Mouse (Mus musculus): Measurements from ENCODE around the gene Tomm40. TPM values are rescaled to one million over a fixed set of nuclear protein-coding genes. Genes with fewer than 3 reads are reported as not detected.

The Tomm40 gene
- total RNA-seq, 1 experiment from 2014 or later, result 24.2 TPM

GRCm38 (mm10) chr7:19714836-19715235 lies 402 bp downstream of the Tomm40 start:
- no peak for ATAC-seq (replicated peaks; ENCODE audit: insufficient number of reproducible peaks, low FRiP score, low TSS enrichment, poor library complexity, severe bottlenecking)

DNA sequence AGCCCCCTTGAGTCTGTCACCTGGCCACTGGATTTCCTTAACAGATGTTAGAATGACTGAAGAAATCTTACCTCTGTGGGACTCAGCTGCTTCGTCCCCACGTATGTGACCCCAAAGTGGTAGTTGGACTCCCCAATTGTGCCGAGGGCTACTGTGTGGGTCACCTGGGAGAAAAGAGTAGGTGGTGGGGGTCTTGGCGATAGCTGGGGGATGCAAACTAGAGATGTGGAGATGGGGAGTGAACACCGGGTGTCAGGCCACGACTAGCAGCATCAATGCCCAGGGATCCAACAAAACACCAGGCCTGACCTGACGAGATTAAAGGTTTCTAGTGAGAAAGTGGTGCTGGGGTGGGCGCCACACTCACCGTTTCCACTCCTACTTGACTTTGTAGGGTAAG lies 1.6 kb downstream of the Tomm40 start:
- ATAC-seq (replicated peaks; ENCODE audit: insufficient number of reproducible peaks, low FRiP score, low TSS enrichment, poor library complexity, severe bottlenecking), result no peak

GRCm38 (mm10) chr7:19713196-19713595 lies 2.0 kb downstream of the Tomm40 start:
- ATAC-seq (replicated peaks; ENCODE audit: insufficient number of reproducible peaks, low FRiP score, low TSS enrichment, poor library complexity, severe bottlenecking), result no peak

DNA sequence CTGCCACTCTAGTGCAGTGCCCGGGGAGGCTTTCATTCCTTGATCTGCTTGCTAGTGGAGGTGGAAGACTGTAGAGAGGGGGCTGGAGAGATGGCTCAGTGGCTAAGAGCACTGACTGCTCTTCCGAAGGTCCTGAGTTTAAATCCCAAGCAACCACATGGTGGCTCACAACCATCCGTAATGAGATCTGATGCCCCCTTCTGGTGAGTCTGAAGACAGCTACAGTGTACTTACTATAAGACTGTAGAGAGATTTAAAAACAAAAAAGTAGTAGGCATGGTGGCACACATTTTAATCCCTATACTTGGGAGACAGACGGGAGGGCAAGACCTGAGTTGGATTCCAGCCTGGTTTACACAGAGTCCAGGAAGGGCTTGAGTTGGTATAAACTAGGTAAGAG lies 2.8 kb downstream of the Tomm40 start:
- ATAC-seq (replicated peaks; ENCODE audit: insufficient number of reproducible peaks, low FRiP score, low TSS enrichment, poor library complexity, severe bottlenecking), result no peak

GRCm38 (mm10) chr7:19710650-19711049 lies 4.6 kb downstream of the Tomm40 start:
- no peak for ATAC-seq (replicated peaks; ENCODE audit: insufficient number of reproducible peaks, low FRiP score, low TSS enrichment, poor library complexity, severe bottlenecking)

DNA sequence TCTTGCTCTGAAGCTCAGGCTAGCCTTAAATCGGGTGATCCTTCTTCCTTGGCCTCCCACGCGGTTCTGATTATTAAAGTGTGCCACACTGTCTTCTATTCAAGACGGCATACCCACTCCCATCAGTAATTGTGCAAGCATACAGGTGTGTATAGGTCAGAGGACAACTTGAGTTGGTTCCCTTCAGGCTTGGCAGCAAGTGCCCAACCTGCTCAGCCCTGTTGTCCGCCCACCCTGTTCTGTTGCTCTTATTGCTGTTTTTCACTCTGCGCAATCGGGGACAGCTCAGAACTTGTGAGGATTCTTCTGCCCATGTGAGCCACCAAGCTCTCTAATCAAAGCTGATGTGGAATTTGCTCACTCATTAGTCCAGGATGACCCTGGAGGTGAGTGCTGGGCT lies 10.0 kb downstream of the Tomm40 start:
- no peak for ATAC-seq (replicated peaks; ENCODE audit: insufficient number of reproducible peaks, low FRiP score, low TSS enrichment, poor library complexity, severe bottlenecking)

GRCm38 (mm10) chr7:19704475-19704874 lies 10.8 kb downstream of the Tomm40 start:
- no peak for ATAC-seq (replicated peaks; ENCODE audit: insufficient number of reproducible peaks, low FRiP score, low TSS enrichment, poor library complexity, severe bottlenecking)

DNA sequence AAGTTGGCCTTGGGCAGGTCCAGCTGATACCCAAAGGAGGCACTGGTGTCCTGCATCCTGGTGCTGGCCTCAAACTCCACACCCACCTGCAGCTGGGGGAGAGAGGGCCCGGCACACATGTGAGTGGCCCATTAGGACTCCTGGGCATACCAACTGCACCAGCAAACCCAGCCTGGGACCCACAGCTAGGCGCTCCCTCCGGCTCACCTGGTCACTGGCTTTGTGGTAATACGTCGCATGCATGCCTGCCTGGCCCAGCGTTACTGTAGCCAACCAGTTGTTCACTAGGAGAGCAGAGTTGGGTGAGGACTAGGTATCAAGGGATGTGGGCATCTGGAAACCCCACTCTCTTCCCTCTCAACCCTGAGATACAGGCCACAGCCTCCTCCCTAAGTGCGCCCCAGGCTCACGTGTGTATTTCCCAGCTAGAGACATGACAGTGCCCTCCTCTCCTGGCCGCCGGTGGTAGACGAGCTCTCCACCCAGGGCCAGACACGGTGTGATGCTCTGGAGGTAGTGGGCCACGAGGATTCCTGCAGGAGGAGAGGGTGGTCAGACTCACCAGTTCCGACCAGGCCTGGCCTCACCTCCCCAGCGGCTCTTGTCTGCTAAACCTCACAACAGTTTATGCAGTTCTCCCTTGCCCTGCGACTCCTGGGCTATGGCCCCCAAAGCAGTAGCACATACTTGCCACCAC lies 12.2 kb downstream of the Tomm40 start:
- ATAC-seq (replicated peaks; ENCODE audit: insufficient number of reproducible peaks, low FRiP score, low TSS enrichment, poor library complexity, severe bottlenecking), result no peak

DNA sequence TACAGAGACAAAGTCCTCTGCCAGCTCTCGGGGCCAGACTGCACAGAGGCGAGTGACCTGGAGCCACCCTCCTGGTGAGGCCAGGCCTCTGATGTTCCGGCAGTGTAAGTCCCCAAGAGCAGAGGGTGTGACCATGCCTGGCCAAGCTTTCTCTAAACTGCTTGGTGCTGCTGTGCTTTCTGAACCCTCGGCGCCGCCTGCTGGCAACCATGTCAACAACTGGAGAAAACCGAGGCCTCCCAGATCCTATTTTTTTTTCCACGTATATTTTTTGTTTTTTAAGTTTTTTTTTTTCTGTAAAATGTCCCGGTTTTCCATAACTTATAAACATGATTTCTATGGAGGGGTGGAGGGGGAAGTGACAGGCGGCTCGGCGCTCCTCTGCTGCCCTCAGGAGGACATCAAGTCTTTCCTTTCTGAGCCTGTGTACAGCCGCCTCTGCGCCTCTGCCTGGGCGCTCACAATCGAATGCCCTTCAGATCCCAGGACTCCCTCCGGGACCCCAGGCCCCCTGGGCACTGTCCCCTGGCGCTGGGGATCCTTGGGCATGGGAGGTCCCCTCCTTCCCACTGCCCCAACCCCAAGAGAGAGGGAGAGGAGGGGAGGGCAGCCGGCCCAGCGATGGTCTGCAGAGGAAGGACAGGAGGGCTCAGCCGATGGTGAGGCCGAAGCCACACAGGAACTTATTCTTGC lies 14.0 kb downstream of the Tomm40 start:
- peak; percentile 44 for ATAC-seq (replicated peaks; ENCODE audit: insufficient number of reproducible peaks, low FRiP score, low TSS enrichment, poor library complexity, severe bottlenecking)

DNA sequence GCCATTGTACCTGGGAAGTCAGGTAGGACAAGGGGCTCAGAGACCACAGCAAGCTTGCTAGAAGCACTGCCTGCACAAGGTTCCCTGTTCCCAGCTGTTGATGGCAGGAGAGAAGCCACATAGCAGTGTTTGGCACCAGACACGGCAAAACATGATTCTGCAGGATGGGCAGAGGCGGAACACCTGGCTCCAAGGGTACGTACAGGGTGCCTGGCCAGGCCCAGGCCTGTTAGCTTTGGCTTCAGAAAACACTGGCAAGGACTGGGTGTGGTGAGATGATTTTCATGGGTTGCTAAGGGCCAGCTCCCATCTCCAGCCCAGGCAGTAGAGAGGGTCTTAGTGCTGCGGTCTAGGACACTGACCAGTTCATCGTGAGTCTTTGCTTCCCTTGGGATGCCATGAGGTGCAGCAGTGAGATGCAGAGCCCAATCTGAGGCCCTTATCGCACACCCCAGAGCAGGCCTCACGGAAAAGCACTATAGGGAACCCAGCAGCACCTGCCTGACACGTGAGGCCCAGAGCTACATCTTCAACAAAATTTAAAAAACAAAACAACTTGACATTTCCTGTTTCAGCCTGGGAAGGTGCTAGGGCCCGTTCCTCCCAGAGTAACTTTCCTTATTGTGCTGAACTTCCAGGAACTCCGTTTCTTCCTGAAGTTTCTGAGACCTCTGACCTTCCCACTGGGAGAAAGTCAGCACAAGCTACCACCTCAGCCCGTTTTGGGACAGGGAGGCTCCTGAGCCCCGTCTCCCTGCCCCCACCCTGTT lies 14.8 kb downstream of the Tomm40 start:
- ATAC-seq (replicated peaks; ENCODE audit: insufficient number of reproducible peaks, low FRiP score, low TSS enrichment, poor library complexity, severe bottlenecking), result no peak

DNA sequence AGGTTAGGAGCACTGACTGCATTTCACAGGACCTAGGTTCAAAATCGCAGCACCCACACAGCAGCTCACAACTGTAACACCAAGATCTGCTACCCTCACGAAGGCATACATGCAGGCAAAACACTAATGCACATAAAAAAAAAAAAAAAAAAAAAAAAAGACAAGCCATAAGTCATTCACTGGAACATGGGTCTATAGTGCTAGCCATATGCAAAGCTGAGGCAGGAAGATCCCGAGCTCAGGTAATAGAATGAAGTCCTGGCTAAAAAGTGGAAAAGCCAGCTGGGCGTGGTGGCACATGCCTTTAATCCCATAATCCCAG lies 15.4 kb downstream of the Tomm40 start:
- ATAC-seq (replicated peaks; ENCODE audit: insufficient number of reproducible peaks, low FRiP score, low TSS enrichment, poor library complexity, severe bottlenecking), result no peak

- ATAC-seq (replicated peaks; ENCODE audit: insufficient number of reproducible peaks, low FRiP score, low TSS enrichment, poor library complexity, severe bottlenecking), result peak; percentile 32
Observed at GRCm38 (mm10) chr7:19698907-19699826, 16.1 kb downstream of the Tomm40 start, which contains the start of gene Apoe. TSS of gene Apoe (minus strand) at chr7:19699188.

- ATAC-seq (replicated peaks; ENCODE audit: insufficient number of reproducible peaks, low FRiP score, low TSS enrichment, poor library complexity, severe bottlenecking), result peak; percentile 29
Observed at GRCm38 (mm10) chr7:19697949-19698906, 17.0 kb downstream of the Tomm40 start.

DNA sequence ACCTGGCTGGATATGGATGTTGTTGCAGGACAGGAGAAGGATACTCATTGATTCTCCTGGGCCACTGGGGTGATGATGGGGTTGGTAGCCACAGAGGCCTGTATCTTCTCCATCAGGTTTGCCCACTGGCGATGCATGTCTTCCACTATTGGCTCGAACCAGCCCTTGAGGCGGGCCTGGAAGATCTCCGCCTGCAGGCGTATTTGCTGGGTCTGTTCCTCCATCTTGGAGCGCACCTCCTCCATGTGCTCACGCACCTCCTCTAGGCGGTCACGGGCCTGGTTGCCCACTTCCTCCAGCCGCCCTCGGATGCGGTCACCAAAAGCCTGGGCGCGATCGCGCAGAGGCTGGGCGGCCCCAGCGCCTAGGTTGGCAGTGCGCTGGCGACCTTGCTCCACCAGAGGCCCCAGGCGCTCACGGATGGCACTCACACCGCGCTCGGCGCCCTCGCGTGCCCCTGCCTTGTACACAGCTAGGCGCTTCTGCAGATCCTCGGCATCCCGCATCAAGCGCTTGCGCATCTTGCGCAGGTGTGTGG lies 18.8 kb downstream of the Tomm40 start:
- ATAC-seq (replicated peaks; ENCODE audit: insufficient number of reproducible peaks, low FRiP score, low TSS enrichment, poor library complexity, severe bottlenecking), result no peak

- no peak for ATAC-seq (replicated peaks; ENCODE audit: insufficient number of reproducible peaks, low FRiP score, low TSS enrichment, poor library complexity, severe bottlenecking)
Observed at GRCm38 (mm10) chr7:19695881-19696280, 19.4 kb downstream of the Tomm40 start.

DNA sequence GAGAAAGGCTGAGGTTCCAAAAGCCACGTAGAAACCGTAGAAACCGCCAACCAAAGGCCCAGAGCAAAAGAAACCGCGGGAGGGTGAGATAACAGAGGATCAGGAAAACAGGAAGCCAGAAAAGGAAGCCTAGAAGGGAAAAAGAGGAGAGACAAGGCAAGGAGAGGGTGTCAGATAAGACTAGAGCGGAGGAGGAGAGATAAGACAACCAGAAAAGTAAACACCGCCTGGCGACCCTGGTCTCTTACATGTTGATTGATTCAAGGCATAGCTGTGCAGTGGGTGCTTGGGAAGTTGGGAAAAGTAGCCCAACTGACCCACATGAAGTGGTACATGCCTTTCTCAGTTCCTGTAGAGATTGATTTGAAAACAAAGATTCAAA lies 20.0 kb downstream of the Tomm40 start:
- ATAC-seq (replicated peaks; ENCODE audit: insufficient number of reproducible peaks, low FRiP score, low TSS enrichment, poor library complexity, severe bottlenecking), result no peak

DNA sequence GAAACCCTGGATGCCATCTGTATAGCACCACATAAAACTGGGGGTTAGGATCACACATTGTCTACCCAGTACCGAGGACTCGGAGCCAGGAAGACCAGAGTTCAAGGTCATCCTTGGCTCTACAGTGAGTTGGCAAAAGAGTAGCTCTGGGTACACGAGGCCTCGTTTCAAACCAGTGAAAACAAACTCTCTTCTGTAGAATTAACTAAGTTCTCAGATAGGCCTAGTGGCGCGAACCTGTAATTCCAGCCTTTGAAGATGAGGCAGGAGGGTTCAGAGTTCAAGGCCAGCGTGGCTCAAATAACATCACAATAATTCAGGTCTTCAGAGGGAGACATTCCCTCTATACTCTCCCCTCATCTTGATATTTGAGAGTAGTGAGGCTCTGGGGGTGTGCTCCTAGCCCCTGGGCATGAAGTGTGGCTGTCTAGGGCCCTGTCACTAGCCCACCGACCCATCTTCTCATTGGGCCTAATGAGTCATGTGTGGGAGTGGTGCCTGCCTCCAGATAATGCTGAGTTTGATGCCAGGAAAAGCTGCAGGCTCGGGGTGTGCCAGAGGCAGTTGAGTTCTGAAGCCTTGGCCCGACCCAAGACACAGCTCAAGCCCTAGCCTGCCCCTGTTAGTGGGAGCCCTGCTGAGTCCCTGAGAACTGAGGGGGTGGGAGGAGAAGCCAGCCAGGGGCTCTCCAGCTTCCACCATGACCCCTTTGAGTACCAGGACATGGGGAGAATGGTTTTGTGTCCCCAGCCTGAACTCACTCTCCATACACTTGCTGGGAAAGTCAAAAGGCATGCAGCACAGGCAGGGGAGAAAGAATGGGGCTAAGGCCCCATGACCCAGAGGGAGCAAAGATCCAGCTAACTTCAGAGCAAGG lies 20.7 kb downstream of the Tomm40 start:
- no peak for ATAC-seq (replicated peaks; ENCODE audit: insufficient number of reproducible peaks, low FRiP score, low TSS enrichment, poor library complexity, severe bottlenecking)

All from monocyte, adult 5-6 weeks (primary cell).